Mouse (Mus musculus): Measurements from ENCODE around the gene Trim47.

GRCm38 (mm10) chr11:116072608-116073007 is 54.4 kb downstream of the Trim47 start:
- TF ChIP-seq CTCF (IDR thresholded peaks at IDR 0.05; ENCODE audit: low read depth) = no peak
- no peak for TF ChIP-seq EP300 (IDR thresholded peaks at IDR 0.05; ENCODE audit: low read depth)

All from heart, postnatal 0 days (tissue).